Mouse (Mus musculus) embryonic fibroblast, embryonic 13.5 days (primary cell): Measurements from ENCODE around the gene Cfap300.

Experiments used
- CTCF ChIP-seq: IDR thresholded peaks from 2 replicates; pipeline ENCODE4 v1.5.1; 2011; ENCODE audit warnings: mild to moderate bottlenecking, control low read depth, low read length, moderate library complexity, borderline replicate concordance; ENCODE audit not compliant: insufficient read depth
- POLR2A ChIP-seq: IDR thresholded peaks from 2 replicates; pipeline ENCODE4 v1.6.1; 2011; ENCODE audit warnings: low read depth, mild to moderate bottlenecking, control low read depth, low read length, moderate library complexity

DNA sequence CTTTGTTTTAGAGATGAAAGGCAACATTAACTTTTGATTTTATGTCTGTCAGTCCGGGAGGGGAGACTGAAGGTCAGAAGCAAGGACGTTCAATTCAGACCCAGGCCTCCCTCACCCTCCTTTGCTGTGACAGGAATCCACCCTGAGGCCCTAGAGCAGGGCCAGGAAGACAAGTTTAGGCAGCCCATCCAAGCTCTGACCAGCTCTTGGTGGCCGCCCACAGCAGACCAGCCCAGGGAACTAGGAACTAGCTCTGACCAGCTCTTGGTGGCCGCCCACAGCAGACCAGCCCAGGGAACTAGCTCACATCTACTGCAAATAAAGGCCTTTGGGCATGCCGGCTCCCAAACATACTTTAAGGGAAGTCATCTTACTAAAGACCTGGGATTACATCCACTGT, 65.0 kb downstream of the Cfap300 start:
- TF ChIP-seq POLR2A (no peak), CTCF (no peak)
